ENCODE assay signal across 16 mouse cellular contexts in the genomic region with DNA sequence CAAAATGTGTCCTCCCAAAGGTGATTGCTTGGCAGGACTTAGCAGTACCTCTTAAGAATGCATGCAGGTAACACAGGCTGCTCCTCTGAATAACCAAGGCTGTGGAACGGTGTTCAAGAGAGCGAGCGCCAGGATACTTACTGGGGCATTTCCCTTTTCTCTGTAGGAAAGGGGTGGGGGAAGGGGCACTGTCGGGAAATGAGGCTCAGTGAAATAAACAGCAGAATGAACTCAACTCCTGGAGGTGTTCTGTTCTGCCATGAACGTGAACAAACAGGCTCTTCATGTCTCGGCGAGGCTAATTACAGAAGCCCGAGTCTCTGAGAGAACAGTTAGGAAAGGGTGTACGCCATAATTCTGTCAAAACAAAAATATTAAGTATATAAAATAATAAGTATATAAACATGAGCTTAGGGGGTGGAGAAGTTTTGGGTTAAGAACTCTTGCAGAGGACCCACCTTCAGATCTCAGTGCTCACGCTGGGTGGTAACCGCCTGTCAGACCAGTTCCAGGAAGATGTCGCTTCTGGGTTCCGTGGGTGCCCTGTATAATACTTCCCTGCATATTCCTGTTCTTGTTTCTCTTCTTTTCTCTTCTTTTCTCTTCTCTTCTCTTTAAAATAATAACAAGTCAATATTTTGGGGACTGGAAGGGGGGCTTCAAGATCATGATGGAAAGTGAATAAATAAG. TPM values are rescaled to one million over a fixed set of nuclear protein-coding genes. Genes with fewer than 3 reads are reported as not detected.
DNase-seq lines count a peak whose midpoint lies in the region; ATAC-seq and TF ChIP-seq lines count a peak whose summit lies in the region.
"Had no signal": no experiment of that assay in that cellular context is flagged by ENCODE, and none has a peak within 500 bp of the region (broad histone marks: within the 10 kb centered on the region; RNA-seq: fewer than 3 reads in every experiment).

No protein-coding gene starts in this region.

- H3K27me3 ChIP-seq in E14TG2a.4 (ENCODE audit: insufficient read depth, low read length) (no peaks in the 10 kb centered on the region), ES-Bruce4 (ENCODE audit: control insufficient read depth, insufficient read depth, low read length, poor library complexity, severe bottlenecking) (no peaks in the 10 kb centered on the region)
- H3K27me3 ChIP-seq in limb, embryonic 11.5 days (ENCODE audit: control insufficient read depth, insufficient read depth, low read length), result no peaks in the 10 kb centered on the region
- H3K27me3 ChIP-seq in liver, postnatal 0 days (ENCODE audit: insufficient read depth, low read length), result no peaks in the 10 kb centered on the region
- H3K27me3 ChIP-seq: heart, embryonic 15.5 days; hindbrain, embryonic 15.5 days; midbrain, embryonic 13.5 days had no signal

- intact Hi-C loops in heart, postnatal 25 days (cut with DNase I), result no loop called here

- 59% methylated on average over 13 of the region's 13 CpGs for WGBS in limb, embryonic 11.5 days
- 50% methylated on average over 13 of the region's 13 CpGs for WGBS in liver, postnatal 0 days (ENCODE audit: insufficient replicate concordance)

- H3K9ac ChIP-seq in ES-Bruce4 (ENCODE audit: low read depth, poor library complexity, severe bottlenecking), result 0 out of 2 replicates have a peak overlapping the region, but pooled peaks have one; percentile 21
- H3K9ac ChIP-seq in limb, embryonic 11.5 days (ENCODE audit: low read length), result no peak overlapping the region
- no peak overlapping the region for H3K9ac ChIP-seq in liver, postnatal 0 days (replicated peaks)
- H3K9ac ChIP-seq: heart, embryonic 15.5 days; hindbrain, embryonic 15.5 days; midbrain, embryonic 13.5 days had no signal

- H3K36me3 ChIP-seq in E14TG2a.4 (ENCODE audit: insufficient read depth, low read length) (no peaks in the 10 kb centered on the region), ES-Bruce4 (ENCODE audit: control insufficient read depth, insufficient read depth, low read length, poor library complexity, severe bottlenecking) (no peaks in the 10 kb centered on the region)
- no peaks in the 10 kb centered on the region for H3K36me3 ChIP-seq in limb, embryonic 11.5 days (ENCODE audit: control insufficient read depth, insufficient read depth, low read length)
- no peaks in the 10 kb centered on the region for H3K36me3 ChIP-seq in liver, postnatal 0 days (replicated peaks; ENCODE audit: insufficient read depth, low read length)
- H3K36me3 ChIP-seq: heart, embryonic 15.5 days; hindbrain, embryonic 15.5 days; midbrain, embryonic 13.5 days had no signal

- H3K4me1 ChIP-seq in E14TG2a.4 (replicated peaks; ENCODE audit: low read depth, low read length) (peaks cover 67% of the 10 kb centered on the region), ES-Bruce4 (ENCODE audit: control insufficient read depth, insufficient read depth, low read length) (no peaks in the 10 kb centered on the region)
- H3K4me1 ChIP-seq in limb, embryonic 11.5 days (ENCODE audit: control insufficient read depth, insufficient read depth, low read length), result no peaks in the 10 kb centered on the region
- H3K4me1 ChIP-seq in liver, postnatal 0 days (ENCODE audit: insufficient read depth), result peaks cover 8% of the 10 kb centered on the region; the same call in 1 of the 2 replicates
- H3K4me1 ChIP-seq: heart, embryonic 15.5 days; hindbrain, embryonic 15.5 days; midbrain, embryonic 13.5 days had no signal

- H3K9me3 ChIP-seq in E14TG2a.4 (ENCODE audit: low read length) (no peaks in the 10 kb centered on the region), ES-Bruce4 (replicated peaks; ENCODE audit: control insufficient read depth, insufficient read depth, low read length, poor library complexity, severe bottlenecking) (no peaks in the 10 kb centered on the region)
- no peaks in the 10 kb centered on the region for H3K9me3 ChIP-seq in limb, embryonic 11.5 days (ENCODE audit: control insufficient read depth, low read length)
- H3K9me3 ChIP-seq in liver, postnatal 0 days (ENCODE audit: low read length), result no peaks in the 10 kb centered on the region
- H3K9me3 ChIP-seq: heart, embryonic 15.5 days; hindbrain, embryonic 15.5 days had no signal

- DNase-seq in limb, embryonic 11.5 days (ENCODE audit: low spot score), result no peak
- DNase-seq in liver, postnatal 0 days, result no peak
- DNase-seq in right cerebral cortex, postnatal 10 days (ENCODE audit: low spot score in 2 of 2), result no peak
- no peak for DNase-seq in heart, postnatal 25 days (ENCODE audit: low spot score)
- DNase-seq: kidney, adult 8-10 months; kidney, postnatal 4 days; layer of hippocampus, postnatal 36 days had no signal

- TF ChIP-seq POLR2A in ES-Bruce4 (IDR thresholded peaks at IDR 0.05; ENCODE audit: insufficient read depth, low read length), result no peak

- H3K27ac ChIP-seq in ES-Bruce4 (ENCODE audit: insufficient read depth, low read length), result peak overlapping the region; percentile 89
- 0 out of 2 replicates have a peak overlapping the region, but pooled peaks have one; percentile 5 for H3K27ac ChIP-seq in limb, embryonic 11.5 days (replicated peaks; ENCODE audit: low read depth, low read length)
- H3K27ac ChIP-seq in liver, postnatal 0 days (ENCODE audit: low read depth), result no peak overlapping the region
- H3K27ac ChIP-seq: heart, embryonic 15.5 days; hindbrain, embryonic 15.5 days; midbrain, embryonic 13.5 days had no signal

- no peak overlapping the region for H3K4me2 ChIP-seq in limb, embryonic 11.5 days (ENCODE audit: low read depth, severe bottlenecking)
- 0 out of 2 replicates have a peak overlapping the region, but pooled peaks have one; percentile 1 for H3K4me2 ChIP-seq in liver, postnatal 0 days (ENCODE audit: low read depth, low read length)
- H3K4me2 ChIP-seq: heart, embryonic 15.5 days; hindbrain, embryonic 15.5 days; midbrain, embryonic 13.5 days had no signal

- TF ChIP-seq EP300 in ES-Bruce4 (IDR thresholded peaks at IDR 0.05; ENCODE audit: insufficient read depth, low read depth, low read length), result no peak
- TF ChIP-seq EP300 in liver, postnatal 0 days (IDR thresholded peaks at IDR 0.05; ENCODE audit: low read depth), result no peak

- no peak for ATAC-seq in limb, embryonic 11.5 days (ENCODE audit: insufficient number of reproducible peaks, low FRiP score, low TSS enrichment, low read depth)
- ATAC-seq in liver, postnatal 0 days, result no peak
- ATAC-seq in monocyte, adult 5-6 weeks (replicated peaks; ENCODE audit: insufficient number of reproducible peaks, low FRiP score, low TSS enrichment, poor library complexity, severe bottlenecking), result no peak
- ATAC-seq: CD4-positive, CD25-positive, alpha-beta regulatory T cell, adult 4 months; forebrain, embryonic 14.5 days; midbrain, embryonic 13.5 days had no signal

- peak overlapping the region; percentile 41; the same call in 1 of the 2 replicates for H3K4me3 ChIP-seq in E14TG2a.4 (replicated peaks; ENCODE audit: low read length)
- peak overlapping the region; percentile 51; the same call in 1 of the 2 replicates for H3K4me3 ChIP-seq in ES-Bruce4 (ENCODE audit: low read depth, low read length)
- H3K4me3 ChIP-seq in limb, embryonic 11.5 days (ENCODE audit: low read depth, low read length), result no peak overlapping the region
- H3K4me3 ChIP-seq in liver, postnatal 0 days (ENCODE audit: low read depth, low read length), result no peak overlapping the region
- H3K4me3 ChIP-seq: heart, embryonic 15.5 days; hindbrain, embryonic 15.5 days; midbrain, embryonic 13.5 days had no signal

- TF ChIP-seq CTCF in E14TG2a.4 (conservative IDR thresholded peaks at IDR 0.05; ENCODE audit: low read length) (no peak), ES-Bruce4 (IDR thresholded peaks at IDR 0.05; ENCODE audit: low read depth, low read length) (no peak)
- TF ChIP-seq CTCF in liver, postnatal 0 days (IDR thresholded peaks at IDR 0.05; ENCODE audit: low read depth), result no peak

RNA-seq across cellular contexts. Expression of gene Tex44, which starts 30.9 kb away (rescaled TPM):
- polyA plus RNA-seq in ES-Bruce4 (2011; ENCODE audit: insufficient read depth, insufficient read length, low read depth, missing spikeins), result not detected in 2 replicates
- polyA plus RNA-seq in limb, embryonic 11.5 days (2014; fragmentation: Nextera tagmentation; extraction: Ambion mirVana), result not detected in 2 replicates
- not detected in 2 replicates for polyA plus RNA-seq in liver, postnatal 0 days (2015; fragmentation: Nextera tagmentation; extraction: Ambion mirVana)
- total RNA-seq in heart, postnatal 25 days (2021), result not detected
- not detected in 3 replicates for total RNA-seq in monocyte, adult 5-6 weeks (2017)
- total RNA-seq: layer of hippocampus, postnatal 36 days; liver, adult 2 months had no signal
- polyA plus RNA-seq: CD4-positive, CD25-positive, alpha-beta regulatory T cell, adult 4 months; forebrain, embryonic 14.5 days; heart, embryonic 15.5 days; hindbrain, embryonic 15.5 days; liver, adult 2 months; midbrain, embryonic 13.5 days had no signal

RNA-seq across cellular contexts. Expression of gene Nmur1, which starts 31.0 kb away (rescaled TPM):
- not detected in 2 replicates for polyA plus RNA-seq in ES-Bruce4 (2011; ENCODE audit: insufficient read depth, insufficient read length, low read depth, missing spikeins)
- 0.12 and 0.40 TPM in 2 replicates for polyA plus RNA-seq in limb, embryonic 11.5 days (2014; fragmentation: Nextera tagmentation; extraction: Ambion mirVana)
- polyA plus RNA-seq in liver, postnatal 0 days (2015; fragmentation: Nextera tagmentation; extraction: Ambion mirVana), result not detected in 2 replicates
- total RNA-seq in heart, postnatal 25 days (2021), result not detected
- not detected in 3 replicates for total RNA-seq in monocyte, adult 5-6 weeks (2017)
- total RNA-seq: layer of hippocampus, postnatal 36 days; liver, adult 2 months had no signal
- polyA plus RNA-seq: forebrain, embryonic 14.5 days; heart, embryonic 15.5 days; liver, adult 2 months; midbrain, embryonic 13.5 days had no signal

Comparison
In these comparisons a context has a peak if more than half of its experiments do, and no peak if none do; other contexts are left out.
1. H3K4me3 ChIP-seq: peak in E14TG2a.4 (single experiment) and ES-Bruce4 (single experiment); none in limb, embryonic 11.5 days (single experiment) and liver, postnatal 0 days (single experiment).